8 mouse cellular contexts compared by ENCODE assay signal in the genomic region with DNA sequence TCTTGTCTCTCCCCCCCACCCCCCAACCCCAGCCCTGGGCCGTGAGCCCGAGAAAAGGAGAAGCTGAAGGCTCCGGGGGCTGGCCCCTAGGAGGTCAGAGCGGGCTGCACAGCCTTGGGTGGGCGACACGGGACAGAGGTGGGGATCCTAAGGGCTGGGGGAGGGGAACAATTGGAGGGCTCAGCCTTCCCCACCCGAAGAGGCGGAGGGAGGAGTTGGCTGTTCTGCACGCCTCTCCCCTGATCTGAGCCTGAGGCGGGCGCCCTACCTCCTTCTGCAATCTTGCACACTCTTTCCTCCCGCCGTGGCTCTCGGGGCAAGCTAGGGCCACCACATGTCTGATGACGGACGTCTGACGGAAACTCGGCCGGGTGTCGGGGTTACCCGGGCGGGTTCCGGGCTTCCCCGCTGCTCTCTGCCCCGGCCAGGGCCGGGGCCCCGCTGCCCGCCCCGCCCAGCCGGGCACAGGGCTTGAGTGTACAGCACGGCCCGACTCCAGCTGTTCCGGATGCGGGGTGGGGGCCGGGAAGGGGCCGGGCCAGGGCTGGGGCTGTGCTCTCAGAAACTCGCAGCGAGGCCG. TPM values are rescaled to one million over a fixed set of nuclear protein-coding genes. Genes with fewer than 3 reads are reported as not detected.
A peak's percentile ranks its signal among the peaks of the same experiment; 100 is the strongest.
DNase-seq lines count a peak whose midpoint lies in the region; ATAC-seq lines count a peak whose summit lies in the region.

No protein-coding gene starts in this region.

- H3K27me3 ChIP-seq in forebrain, embryonic 12.5 days, result peaks cover 99% of the 10 kb centered on the region
- peaks cover 90% of the 10 kb centered on the region for H3K27me3 ChIP-seq in hindbrain, embryonic 13.5 days
- H3K27me3 ChIP-seq in liver, embryonic 16.5 days (ENCODE audit: control insufficient read depth, insufficient read depth, low read depth, low read length), result peaks cover 99% of the 10 kb centered on the region

- H3K4me1 ChIP-seq in forebrain, embryonic 12.5 days, result peaks cover 33% of the 10 kb centered on the region
- peaks cover 43% of the 10 kb centered on the region for H3K4me1 ChIP-seq in hindbrain, embryonic 13.5 days (replicated peaks)
- H3K4me1 ChIP-seq in liver, embryonic 16.5 days (ENCODE audit: control insufficient read depth, low read depth, low read length), result peaks cover 4% of the 10 kb centered on the region

- peak overlapping the region; percentile 10 for H3K4me3 ChIP-seq in forebrain, embryonic 12.5 days (replicated peaks)
- peak overlapping the region; percentile 57 for H3K4me3 ChIP-seq in hindbrain, embryonic 13.5 days
- H3K4me3 ChIP-seq in liver, embryonic 16.5 days (ENCODE audit: low read depth, low read length), result peak overlapping the region; percentile 17; the same call in 1 of the 2 replicates

- H3K4me2 ChIP-seq in forebrain, embryonic 12.5 days, result peak overlapping the region; percentile 38
- peak overlapping the region; percentile 64 for H3K4me2 ChIP-seq in hindbrain, embryonic 13.5 days
- H3K4me2 ChIP-seq in liver, embryonic 16.5 days (ENCODE audit: low read depth, low read length), result peak overlapping the region; percentile 17; the same call in 1 of the 2 replicates

- H3K36me3 ChIP-seq in forebrain, embryonic 12.5 days (replicated peaks), result no peaks in the 10 kb centered on the region
- no peaks in the 10 kb centered on the region for H3K36me3 ChIP-seq in hindbrain, embryonic 13.5 days
- no peaks in the 10 kb centered on the region for H3K36me3 ChIP-seq in liver, embryonic 16.5 days (ENCODE audit: control insufficient read depth, insufficient read depth)

- 1% methylated on average over 39 of the region's 39 CpGs for WGBS in forebrain, embryonic 12.5 days
- WGBS in hindbrain, embryonic 13.5 days, result under 1% methylated on average over 37 of the region's 39 CpGs
- under 1% methylated on average over 37 of the region's 39 CpGs for WGBS in liver, embryonic 16.5 days (ENCODE audit: insufficient replicate concordance)

- DNase-seq in retina, postnatal 1 day, result peak; percentile 52
- no peak for DNase-seq in retina, embryonic 14.5 days (ENCODE audit: low spot score)
- DNase-seq in skeletal muscle tissue, adult 2 months (ENCODE audit: low read depth, low spot score), result peak; percentile 86
- DNase-seq in right cerebral cortex, adult 18-20 months, result no peak
- no peak for DNase-seq in cerebellum, postnatal 14 days

- 0 out of 2 replicates have a peak, but pooled peaks have one; percentile 44 for ATAC-seq in forebrain, embryonic 12.5 days (ENCODE audit: low FRiP score)
- ATAC-seq in hindbrain, embryonic 13.5 days (ENCODE audit: low FRiP score), result peak; percentile 66
- no peak for ATAC-seq in liver, embryonic 16.5 days (ENCODE audit: low read depth)

- H3K9ac ChIP-seq in forebrain, embryonic 12.5 days, result no peak overlapping the region
- peak overlapping the region; percentile 87 for H3K9ac ChIP-seq in hindbrain, embryonic 13.5 days
- no peak overlapping the region for H3K9ac ChIP-seq in liver, embryonic 16.5 days (ENCODE audit: low read depth, low read length)

- H3K9me3 ChIP-seq in forebrain, embryonic 12.5 days, result no peaks in the 10 kb centered on the region
- H3K9me3 ChIP-seq in hindbrain, embryonic 13.5 days, result no peaks in the 10 kb centered on the region
- no peaks in the 10 kb centered on the region for H3K9me3 ChIP-seq in liver, embryonic 16.5 days (replicated peaks; ENCODE audit: control insufficient read depth, low read length)

- no peak overlapping the region for H3K27ac ChIP-seq in forebrain, embryonic 12.5 days
- H3K27ac ChIP-seq in hindbrain, embryonic 13.5 days, result peak overlapping the region; percentile 97
- no peak overlapping the region for H3K27ac ChIP-seq in liver, embryonic 16.5 days (ENCODE audit: low read length)

RNA-seq across cellular contexts. Expression of gene Lbx1, which starts 0.8 kb away (rescaled TPM):
- not detected in 2 replicates for polyA plus RNA-seq in forebrain, embryonic 12.5 days (2016; fragmentation: Nextera tagmentation; extraction: Ambion mirVana)
- 9.5 and 11.8 TPM in 2 replicates for polyA plus RNA-seq in hindbrain, embryonic 13.5 days (2015; fragmentation: Nextera tagmentation; extraction: Ambion mirVana)
- polyA plus RNA-seq in liver, embryonic 16.5 days (2015; fragmentation: Nextera tagmentation; extraction: Ambion mirVana), result not detected in 2 replicates

Comparison
In these comparisons a context has a peak if more than half of its experiments do, and no peak if none do; other contexts are left out.
1. DNase-seq: peak in retina, postnatal 1 day (single experiment) and skeletal muscle tissue, adult 2 months (single experiment); none in retina, embryonic 14.5 days (single experiment), right cerebral cortex, adult 18-20 months (single experiment) and cerebellum, postnatal 14 days (0 of 2).
2. RNA of gene Lbx1, which starts 0.8 kb away (polyA plus RNA-seq): 9.5 to 11.8 TPM in hindbrain, embryonic 13.5 days; not detected in liver, embryonic 16.5 days and not detected in forebrain, embryonic 12.5 days; every median in the first group is over 10 times any median in the second.
3. Peak in every context shown above with its lines, with median percentiles within 50 percentile points of each other: H3K4me2 ChIP-seq and H3K4me3 ChIP-seq.